Mouse (Mus musculus) bone marrow, adult 2 months (tissue): ENCODE results near the gene Cdhr3.

Source experiments
- CTCF ChIP-seq: fragments of 200-500 bp; IDR thresholded peaks from 2 replicates; pipeline ENCODE4 v1.5.1; 2011; ENCODE audit warnings: low read length, control low read depth; ENCODE audit not compliant: control insufficient read depth, insufficient read depth
- POLR2A ChIP-seq: fragments of 200-500 bp; IDR thresholded peaks from 2 replicates; pipeline ENCODE4 v1.6.1; 2011; ENCODE audit warnings: low read depth, mild to moderate bottlenecking, control low read depth, low read length, borderline replicate concordance; ENCODE audit not compliant: control insufficient read depth

- TF ChIP-seq CTCF (no peak), POLR2A (no peak)
These were observed 84.2 kb downstream of the Cdhr3 start for GRCm38 (mm10) chr12:33008305-33009110.
